20 mouse cellular contexts compared by ENCODE assay signal in genomic region chr19:9143230-9143629, GRCm38 (mm10). TPM values are rescaled to one million over a fixed set of nuclear protein-coding genes. Genes with fewer than 3 reads are reported as not detected.
DNase-seq lines count a peak whose midpoint lies in the region; ATAC-seq and TF ChIP-seq lines count a peak whose summit lies in the region.
"Had no signal": no experiment of that assay in that cellular context is flagged by ENCODE, and none has a peak within 500 bp of the region (broad histone marks: within the 10 kb centered on the region; RNA-seq: fewer than 3 reads in every experiment).

No protein-coding gene starts in this region.

- TF ChIP-seq POLR2A in cortical plate, adult 2 months (IDR thresholded peaks at IDR 0.05; ENCODE audit: extremely low read depth, insufficient read depth, low read length), result no peak

- H3K36me3 ChIP-seq in hindbrain, embryonic 13.5 days, result no peaks in the 10 kb centered on the region
- no peaks in the 10 kb centered on the region for H3K36me3 ChIP-seq in hindbrain, embryonic 10.5 days
- no peaks in the 10 kb centered on the region for H3K36me3 ChIP-seq in forebrain, postnatal 0 days (ENCODE audit: insufficient read depth)
- H3K36me3 ChIP-seq in midbrain, embryonic 16.5 days (ENCODE audit: control insufficient read depth, insufficient read depth, low read length), result no peaks in the 10 kb centered on the region
- H3K36me3 ChIP-seq in liver, embryonic 11.5 days (ENCODE audit: control insufficient read depth, insufficient read depth, low read length), result no peaks in the 10 kb centered on the region
- H3K36me3 ChIP-seq: embryonic facial prominence, embryonic 12.5 days; heart, embryonic 13.5 days had no signal

- H3K4me3 ChIP-seq in hindbrain, embryonic 13.5 days, result no peak overlapping the region
- H3K4me3 ChIP-seq in hindbrain, embryonic 10.5 days, result no peak overlapping the region
- H3K4me3 ChIP-seq in cortical plate, adult 2 months (ENCODE audit: insufficient read depth, low read length), result no peak overlapping the region
- H3K4me3 ChIP-seq in forebrain, postnatal 0 days (ENCODE audit: low read depth, low read length), result no peak overlapping the region
- H3K4me3 ChIP-seq in midbrain, embryonic 16.5 days (ENCODE audit: low read depth, low read length), result no peak overlapping the region
- H3K4me3 ChIP-seq in liver, embryonic 11.5 days (ENCODE audit: low read depth, low read length), result no peak overlapping the region
- H3K4me3 ChIP-seq: embryonic facial prominence, embryonic 12.5 days; heart, embryonic 13.5 days; myocyte had no signal

- no peak overlapping the region for H3K4me2 ChIP-seq in hindbrain, embryonic 13.5 days
- no peak overlapping the region for H3K4me2 ChIP-seq in forebrain, postnatal 0 days (ENCODE audit: low read depth)
- no peak overlapping the region for H3K4me2 ChIP-seq in midbrain, embryonic 16.5 days (ENCODE audit: low read length)
- no peak overlapping the region for H3K4me2 ChIP-seq in liver, embryonic 11.5 days
- H3K4me2 ChIP-seq: embryonic facial prominence, embryonic 12.5 days; heart, embryonic 13.5 days had no signal

- peak overlapping the region; percentile 58 for H3K27ac ChIP-seq in hindbrain, embryonic 13.5 days
- no peak overlapping the region for H3K27ac ChIP-seq in hindbrain, embryonic 10.5 days
- peak overlapping the region; percentile 98 for H3K27ac ChIP-seq in cortical plate, adult 2 months (ENCODE audit: insufficient read depth, low read length)
- H3K27ac ChIP-seq in forebrain, postnatal 0 days (ENCODE audit: low read depth, low read length), result peak overlapping the region; percentile 57; the same call in 1 of the 2 replicates
- peak overlapping the region; percentile 35; the same call in 1 of the 2 replicates for H3K27ac ChIP-seq in midbrain, embryonic 16.5 days (ENCODE audit: low read length)
- no peak overlapping the region for H3K27ac ChIP-seq in liver, embryonic 11.5 days (ENCODE audit: low read depth, low read length)
- H3K27ac ChIP-seq: embryonic facial prominence, embryonic 12.5 days; heart, embryonic 13.5 days had no signal

- no peak for DNase-seq in hindbrain, embryonic 10.5 days (ENCODE audit: low spot score)
- DNase-seq in forebrain, postnatal 0 days, result peak; percentile 34
- no peak for DNase-seq in spleen, adult 18-20 months
- DNase-seq in cerebellum, adult 8-10 months, result no peak
- no peak for DNase-seq in liver, embryonic 11.5 days (ENCODE audit: low spot score)
- DNase-seq: cerebellum, postnatal 25 days; lung, postnatal 4 days; thymus, postnatal 14 days had no signal

- TF ChIP-seq CTCF in cortical plate, adult 2 months (IDR thresholded peaks at IDR 0.05; ENCODE audit: extremely low read depth, insufficient read depth, low read length), result no peak
- TF ChIP-seq CTCF in forebrain, postnatal 0 days (IDR thresholded peaks at IDR 0.05; ENCODE audit: low read depth), result no peak

- no peak overlapping the region for H3K9ac ChIP-seq in hindbrain, embryonic 13.5 days
- H3K9ac ChIP-seq in forebrain, postnatal 0 days, result no peak overlapping the region
- H3K9ac ChIP-seq in midbrain, embryonic 16.5 days (ENCODE audit: low read depth, low read length), result no peak overlapping the region
- no peak overlapping the region for H3K9ac ChIP-seq in liver, embryonic 11.5 days (ENCODE audit: low read depth, low read length)
- H3K9ac ChIP-seq: embryonic facial prominence, embryonic 12.5 days; heart, embryonic 13.5 days had no signal

- 0 out of 2 replicates have a peak, but pooled peaks have one; percentile 28 for ATAC-seq in hindbrain, embryonic 13.5 days (ENCODE audit: low FRiP score)
- ATAC-seq in forebrain, postnatal 0 days, result peak; percentile 83
- ATAC-seq in midbrain, embryonic 16.5 days, result peak; percentile 88
- ATAC-seq in liver, embryonic 11.5 days (replicated peaks; ENCODE audit: low FRiP score), result no peak
- ATAC-seq: inflammation-experienced regulatory T-cells, adult 6 months had no signal

- H3K4me1 ChIP-seq in hindbrain, embryonic 13.5 days (replicated peaks), result peaks cover 6% of the 10 kb centered on the region; the same call in 1 of the 2 replicates
- H3K4me1 ChIP-seq in hindbrain, embryonic 10.5 days (replicated peaks), result peaks cover 5% of the 10 kb centered on the region; the same call in 1 of the 2 replicates
- no peaks in the 10 kb centered on the region for H3K4me1 ChIP-seq in cortical plate, adult 2 months (ENCODE audit: control insufficient read depth, insufficient read depth, low read length)
- H3K4me1 ChIP-seq in forebrain, postnatal 0 days (ENCODE audit: insufficient read depth), result no peaks in the 10 kb centered on the region
- H3K4me1 ChIP-seq in midbrain, embryonic 16.5 days (ENCODE audit: control insufficient read depth, insufficient read depth, low read length), result no peaks in the 10 kb centered on the region
- no peaks in the 10 kb centered on the region for H3K4me1 ChIP-seq in liver, embryonic 11.5 days (replicated peaks; ENCODE audit: control insufficient read depth, insufficient read depth, low read length)
- H3K4me1 ChIP-seq: embryonic facial prominence, embryonic 12.5 days; heart, embryonic 13.5 days had no signal

- WGBS in hindbrain, embryonic 13.5 days, result 63% methylated on average over 2 of the region's 2 CpGs
- 91% methylated on average over 2 of the region's 2 CpGs for WGBS in hindbrain, embryonic 10.5 days
- WGBS in forebrain, postnatal 0 days, result 35% methylated on average over 2 of the region's 2 CpGs
- WGBS in midbrain, embryonic 16.5 days, result 73% methylated on average over 2 of the region's 2 CpGs
- 82% methylated on average over 2 of the region's 2 CpGs for WGBS in liver, embryonic 11.5 days

- no peaks in the 10 kb centered on the region for H3K9me3 ChIP-seq in hindbrain, embryonic 13.5 days
- no peaks in the 10 kb centered on the region for H3K9me3 ChIP-seq in hindbrain, embryonic 10.5 days
- no peaks in the 10 kb centered on the region for H3K9me3 ChIP-seq in forebrain, postnatal 0 days (ENCODE audit: low read length)
- no peaks in the 10 kb centered on the region for H3K9me3 ChIP-seq in midbrain, embryonic 16.5 days (replicated peaks; ENCODE audit: control insufficient read depth, low read length, poor library complexity, severe bottlenecking)
- no peaks in the 10 kb centered on the region for H3K9me3 ChIP-seq in liver, embryonic 11.5 days (ENCODE audit: control insufficient read depth, low read length)
- H3K9me3 ChIP-seq: embryonic facial prominence, embryonic 12.5 days; heart, embryonic 13.5 days had no signal

- H3K27me3 ChIP-seq in hindbrain, embryonic 13.5 days, result no peaks in the 10 kb centered on the region
- H3K27me3 ChIP-seq in hindbrain, embryonic 10.5 days (ENCODE audit: insufficient read depth, poor library complexity, severe bottlenecking), result no peaks in the 10 kb centered on the region
- no peaks in the 10 kb centered on the region for H3K27me3 ChIP-seq in forebrain, postnatal 0 days (ENCODE audit: insufficient read depth, low read length)
- H3K27me3 ChIP-seq in midbrain, embryonic 16.5 days (ENCODE audit: control insufficient read depth, insufficient read depth, low read depth, low read length), result no peaks in the 10 kb centered on the region
- H3K27me3 ChIP-seq in liver, embryonic 11.5 days (replicated peaks; ENCODE audit: control insufficient read depth, insufficient read depth, low read length), result no peaks in the 10 kb centered on the region
- H3K27me3 ChIP-seq: embryonic facial prominence, embryonic 12.5 days; heart, embryonic 13.5 days had no signal

RNA-seq across cellular contexts. Expression of gene Asrgl1, which starts 7.8 kb away (rescaled TPM):
- 16.6 and 23.0 TPM in 2 replicates for polyA plus RNA-seq in hindbrain, embryonic 13.5 days (2015; fragmentation: Nextera tagmentation; extraction: Ambion mirVana)
- 12.9 and 15.3 TPM in 2 replicates for polyA plus RNA-seq in hindbrain, embryonic 10.5 days (2016; fragmentation: Nextera tagmentation; extraction: Ambion mirVana)
- 79.3 and 81.3 TPM in 2 replicates for polyA plus RNA-seq in cortical plate, adult 2 months (2012; rRNA removed)
- 31.2 and 31.3 TPM in 2 replicates for total RNA-seq in forebrain, postnatal 0 days (2014; rRNA removed)
- polyA plus RNA-seq in forebrain, postnatal 0 days (2015; fragmentation: Nextera tagmentation; extraction: Ambion mirVana), result 30.7 and 37.4 TPM in 2 replicates
- polyA plus RNA-seq in midbrain, embryonic 16.5 days (2015; fragmentation: Nextera tagmentation; extraction: Ambion mirVana), result 30.3 and 31.8 TPM in 2 replicates
- polyA plus RNA-seq in liver, embryonic 11.5 days (2014; fragmentation: Nextera tagmentation; extraction: Ambion mirVana), result 21.2 and 25.1 TPM in 2 replicates

RNA-seq across cellular contexts. Expression of gene Scgb1a1, which starts 55.5 kb away (rescaled TPM):
- polyA plus RNA-seq in hindbrain, embryonic 13.5 days (2015; fragmentation: Nextera tagmentation; extraction: Ambion mirVana), result not detected in 2 replicates
- polyA plus RNA-seq in hindbrain, embryonic 10.5 days (2016; fragmentation: Nextera tagmentation; extraction: Ambion mirVana), result not detected in 2 replicates
- polyA plus RNA-seq in cortical plate, adult 2 months (2012; rRNA removed), result not detected in 2 replicates
- total RNA-seq in forebrain, postnatal 0 days (2014; rRNA removed), result not detected in 2 replicates
- polyA plus RNA-seq in forebrain, postnatal 0 days (2015; fragmentation: Nextera tagmentation; extraction: Ambion mirVana), result not detected in 2 replicates
- polyA plus RNA-seq in midbrain, embryonic 16.5 days (2015; fragmentation: Nextera tagmentation; extraction: Ambion mirVana), result not detected in 2 replicates
- polyA plus RNA-seq in liver, embryonic 11.5 days (2014; fragmentation: Nextera tagmentation; extraction: Ambion mirVana), result not detected in 2 replicates
- total RNA-seq: adrenal gland, adult 18-20 months; layer of hippocampus, adult 18-20 months; left cerebral cortex, postnatal 25 days had no signal
- polyA plus RNA-seq: embryonic facial prominence, embryonic 12.5 days; heart, embryonic 13.5 days; inflammation-experienced regulatory T-cells, adult 6 months; kidney, embryonic 14.5 days; liver, embryonic 16.5 days; myocyte had no signal

Comparison
In these comparisons a context has a peak if more than half of its experiments do, and no peak if none do; other contexts are left out.
1. H3K27ac ChIP-seq: peak in hindbrain, embryonic 13.5 days (single experiment), cortical plate, adult 2 months (single experiment), forebrain, postnatal 0 days (single experiment) and midbrain, embryonic 16.5 days (single experiment); none in hindbrain, embryonic 10.5 days (single experiment) and liver, embryonic 11.5 days (single experiment).